Mouse (Mus musculus) left cerebral cortex, postnatal 36 days (tissue): ENCODE results near the gene Olfr173. TPM values are rescaled to one million over a fixed set of nuclear protein-coding genes. Genes with fewer than 3 reads are reported as not detected.

Experiments
- DNase-seq, 2 experiments: peaks; one replicate each; pipeline ENCODE4 v3.0.0; 2021 to 2022; ENCODE audit warnings: low spot score in 2 of 2, mixed read lengths in 1 of 2
- intact Hi-C: fragments of 180-260 bp; cut with DNase I; formaldehyde crosslinking; loops from one replicate; pipeline ENCODE4 v1.15.1; 2025
- microRNA-seq: library from miRNA; unstranded; fragments of <30 nt; microRNA quantifications from one replicate; pipeline ENCODE4 v1.2.0, GENCODE M21; 2022
- total RNA-seq, 2 experiments: library from RNA; stranded (reverse); gene quantifications; 2 replicates each; pipeline ENCODE4 v1.2.3; 2021

The Olfr173 gene
- total RNA-seq: not detected

DNA sequence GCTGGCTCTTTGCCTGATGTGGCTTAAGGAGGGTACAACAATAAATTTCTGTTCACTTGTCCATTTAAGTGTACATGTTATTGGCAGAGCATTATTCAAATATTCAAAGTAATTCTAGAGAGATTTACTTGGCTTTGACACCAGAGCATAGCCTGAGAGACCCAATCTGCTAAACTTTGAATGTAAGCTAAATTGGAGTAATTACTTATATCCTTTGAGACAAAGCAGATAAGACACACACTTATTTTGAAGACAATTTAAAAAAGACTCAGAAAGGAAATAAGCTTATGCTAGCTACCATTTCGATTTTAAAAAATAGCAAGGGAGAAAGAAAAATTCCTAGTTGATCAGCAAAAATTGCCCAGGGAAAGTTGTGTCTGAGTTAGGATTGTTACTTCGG, at the start of gene Olfr173:
TSS of gene Olfr173 (minus strand) at position 101 of the 400 bp plus-strand sequence.
- DNase-seq: no peak
- intact Hi-C loops: no loop called here

DNA sequence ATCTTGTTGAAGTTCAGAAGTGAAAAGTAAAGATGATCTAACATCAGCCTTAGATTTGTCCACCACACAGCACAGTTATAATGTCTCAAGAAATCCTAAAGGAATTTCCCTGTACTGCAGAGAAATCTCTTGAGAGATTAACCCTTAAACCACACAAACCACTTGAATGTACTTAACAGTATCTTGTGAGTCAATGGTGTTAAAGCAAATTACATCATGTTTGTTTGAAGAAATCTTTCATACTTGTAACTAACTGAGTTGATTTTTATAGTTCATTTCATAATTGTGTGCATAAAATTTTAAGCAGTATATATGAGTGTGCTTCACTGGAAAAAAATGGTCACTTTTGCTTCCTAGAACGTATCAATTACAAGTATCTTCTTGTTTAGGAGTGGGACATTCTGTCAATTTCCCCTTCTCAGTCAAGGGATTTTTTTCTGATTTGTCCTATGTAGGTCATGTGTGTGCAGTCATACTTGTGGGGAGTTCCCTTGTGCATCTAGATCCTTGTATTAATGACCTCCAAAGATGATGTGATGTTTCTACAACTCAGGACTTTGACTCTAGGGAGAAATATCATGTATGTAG, 26.8 kb upstream of the Olfr173 start, which contains the start of gene Olfr175-ps1:
TSS of gene Olfr175-ps1 (minus strand) at position 51 of the 588 bp plus-strand sequence.
- intact Hi-C loops: no loop called here
- DNase-seq: no peak

DNA sequence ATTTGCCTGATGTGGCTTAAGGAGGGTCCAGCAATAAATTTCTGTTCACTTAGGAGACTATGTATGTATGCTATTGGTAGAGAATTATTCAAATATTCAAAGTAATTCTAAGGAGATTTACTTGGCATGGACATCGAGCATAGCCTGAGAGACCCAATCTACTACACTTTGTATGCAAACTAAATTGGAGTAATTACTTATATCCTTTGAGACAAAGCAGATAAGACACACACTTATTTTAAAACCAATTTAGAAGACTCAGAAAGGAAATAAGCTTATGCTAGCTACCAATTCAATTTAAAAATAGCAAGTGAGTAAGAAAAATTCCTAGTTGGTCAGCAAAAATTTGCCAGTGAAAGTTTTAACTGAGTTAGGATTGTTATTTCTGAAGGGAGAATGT, 37.0 kb downstream of the Olfr173 start, which contains the start of gene Olfr172:
TSS of gene Olfr172 (minus strand) at position 101 of the 400 bp plus-strand sequence.
- intact Hi-C loops: no loop called here

DNA sequence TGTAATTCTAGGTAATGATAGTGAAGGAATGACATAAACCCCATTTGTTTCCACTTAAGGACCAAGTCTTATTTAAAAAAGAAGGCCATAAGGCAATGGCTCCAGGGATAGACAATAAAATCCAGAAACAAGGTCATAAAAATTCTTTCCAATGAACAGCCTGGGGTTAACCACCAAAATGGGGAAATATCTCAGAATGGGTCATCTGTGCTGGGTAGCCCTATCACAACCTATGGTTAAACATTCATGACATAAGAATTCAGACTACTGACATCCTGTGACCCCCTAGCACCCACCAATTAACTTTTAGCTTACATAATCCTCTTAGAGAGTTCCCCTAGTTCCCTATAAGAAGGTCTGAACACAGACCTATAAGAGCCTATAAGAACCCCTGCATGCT, 43.9 kb downstream of the Olfr173 start:
- intact Hi-C loops: no loop called here
- no peak for DNase-seq

More for the DNA sequence above, 37.0 kb downstream of the Olfr173 start, which contains the start of gene Olfr172:
- DNase-seq: no peak

DNA sequence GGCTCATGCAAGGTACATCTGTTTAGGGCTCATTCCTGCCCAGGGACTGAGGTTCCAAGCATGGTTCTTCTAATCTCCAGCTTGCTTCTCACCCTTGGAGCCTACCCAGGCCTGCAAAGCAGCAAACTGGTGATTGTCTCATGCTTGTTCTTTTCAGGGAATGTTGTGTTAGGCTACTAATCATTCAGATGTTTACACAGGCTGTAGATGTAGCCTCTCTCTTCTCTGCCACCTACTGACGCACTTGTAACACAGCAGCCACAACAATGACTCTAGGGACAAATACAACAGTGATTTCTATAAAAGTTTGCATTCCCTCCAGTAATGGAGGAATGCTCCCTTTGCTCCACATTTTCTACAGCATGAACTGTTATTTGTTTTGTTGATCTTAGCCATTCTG, 48.8 kb downstream of the Olfr173 start:
- intact Hi-C loops: no loop called here
- no peak for DNase-seq

DNA sequence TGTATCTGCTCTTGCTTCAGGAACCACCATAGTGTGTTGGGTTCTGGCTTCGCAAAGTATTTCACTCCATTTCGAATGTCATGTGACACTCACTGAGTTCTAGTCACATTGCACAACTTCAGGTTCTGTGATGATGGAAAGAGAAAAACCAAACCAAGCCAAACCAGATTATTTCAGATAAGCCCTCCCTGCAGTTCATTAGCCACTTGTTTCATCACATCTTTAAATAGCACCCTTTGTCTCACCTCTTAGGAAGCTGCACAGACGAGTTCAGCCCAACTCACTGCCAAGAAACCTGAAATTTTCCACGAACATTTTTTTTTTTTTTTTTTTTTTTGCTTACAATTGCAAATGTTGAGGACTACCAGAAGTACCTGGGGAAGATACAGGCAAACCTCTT, 53.4 kb downstream of the Olfr173 start:
- DNase-seq: no peak
- intact Hi-C loops: no loop called here

Small RNA genes lying within 50 kb of the gene (microRNA-seq; reads per million reads assigned to microRNA genes)
- gene Gm27564: not detected

Other genes starting within 250 kb of the Olfr173 start
- not detected for gene Gm813, start 183.3 kb downstream of the Olfr173 start, total RNA-seq
- not detected for gene E330017A01Rik, start 161.5 kb downstream of the Olfr173 start, total RNA-seq
- gene Cpox, start 130.0 kb downstream of the Olfr173 start, total RNA-seq: 10 to 100 TPM; 39.4 to 45.1 TPM
- gene Gpr15, start 81.2 kb downstream of the Olfr173 start, total RNA-seq: not detected
- 100 to 1,000 TPM in 1 of 2 experiments, 10 to 100 TPM in 1; 90.8 to 105 TPM for gene Cldnd1, start 72.4 kb downstream of the Olfr173 start, total RNA-seq
- gene Olfr172, start 37.1 kb downstream of the Olfr173 start, total RNA-seq: not detected
- not detected for gene Olfr175-ps1, start 26.5 kb upstream of the Olfr173 start, total RNA-seq
- gene Olfr177, start 74.5 kb upstream of the Olfr173 start, total RNA-seq: not detected
- not detected for gene Olfr178, start 91.8 kb upstream of the Olfr173 start, total RNA-seq
- gene Olfr181, start 128.5 kb upstream of the Olfr173 start, total RNA-seq: not detected
- not detected for gene Olfr180, start 129.1 kb upstream of the Olfr173 start, total RNA-seq
- gene Olfr183, start 195.1 kb upstream of the Olfr173 start, total RNA-seq: not detected
- not detected for gene Olfr186, start 230.0 kb upstream of the Olfr173 start, total RNA-seq
- gene Olfr187, start 239.5 kb upstream of the Olfr173 start, total RNA-seq: not detected